Mouse (Mus musculus) CH12.LX (cell line): ENCODE measurements at regions not wholly inside any gene's neighbourhood (a gene's known extent, or its start where the extent isn't known, plus 50 kb on each side); places are given as distances from the start of the nearest gene placed in this dataset.

Experiments
- DNase-seq: peaks from one replicate; pipeline ENCODE4 v3.0.0-alpha.2; 2013; ENCODE audit errors: extremely low read depth
- H3K27ac ChIP-seq: 2 replicates; pipeline ENCODE4 v1.5.1; 2012; ENCODE audit warnings: low read depth, mild to moderate bottlenecking, control low read depth, moderate library complexity; ENCODE audit not compliant: insufficient read depth
- H3K27me3 ChIP-seq: replicated peaks from 2 replicates; pipeline ENCODE3; 2012; ENCODE audit warnings: inconsistent platforms
- H3K36me3 ChIP-seq, 2 experiments: replicated peaks in 1 of 2; 2 replicates each; pipeline versions ENCODE3 to v1.6.1; 2012; ENCODE audit warnings: inconsistent platforms in 1 of 2, low read length in 1 of 2, mild to moderate bottlenecking in 1 of 2, mixed read lengths in 1 of 2, moderate library complexity in 1 of 2; ENCODE audit not compliant: control insufficient read depth in 1 of 2, insufficient read depth in 1 of 2
- H3K4me1 ChIP-seq, 2 experiments: 2 replicates each; pipeline ENCODE4 v1.6.1; 2012; ENCODE audit warnings: inconsistent platforms in 1 of 2, moderate library complexity in 1 of 2; ENCODE audit not compliant: insufficient read depth in 2 of 2, control insufficient read depth in 1 of 2
- H3K4me2 ChIP-seq: 2 replicates; pipeline ENCODE4 v1.6.1; 2012; ENCODE audit warnings: low read depth, mild to moderate bottlenecking, control low read depth; ENCODE audit not compliant: poor library complexity, insufficient read depth, severe bottlenecking
- H3K4me3 ChIP-seq, 3 experiments: fragments of 150-350 bp in 1 of 3; sonication (generic) in 1 of 3; replicated peaks in 1 of 3; 2 replicates each; pipeline versions ENCODE3 to v1.5.1; 2011 to 2012; ENCODE audit warnings: low read depth in 2 of 3, low read length in 2 of 3, mild to moderate bottlenecking in 2 of 3, moderate library complexity in 2 of 3, control low read depth in 1 of 3, improper control_type of control experiment in 1 of 3, inconsistent platforms in 1 of 3, mixed read lengths in 1 of 3; ENCODE audit not compliant: poor library complexity in 1 of 3
- H3K79me2 ChIP-seq: replicated peaks from 2 replicates; pipeline ENCODE4 v1.6.1; 2012; ENCODE audit warnings: mild to moderate bottlenecking, moderate library complexity; ENCODE audit not compliant: control insufficient read depth, poor library complexity, insufficient read depth, severe bottlenecking; ENCODE audit errors: extremely low read depth
- H3K9ac ChIP-seq: 2 replicates; pipeline ENCODE4 v1.6.1; 2012; ENCODE audit warnings: low read depth, mild to moderate bottlenecking, control low read depth, moderate library complexity; ENCODE audit not compliant: insufficient read depth
- H3K9me3 ChIP-seq: replicated peaks from 2 replicates; pipeline ENCODE3; 2012; ENCODE audit warnings: low read length, inconsistent platforms, mixed read lengths
- E2F4 ChIP-seq: IDR thresholded peaks from 2 replicates; pipeline ENCODE4 v1.6.1; 2011; ENCODE audit warnings: low read depth, low read length, improper control_type of control experiment; ENCODE audit not compliant: insufficient replicate concordance
- ELF1 ChIP-seq: IDR thresholded peaks from 2 replicates; pipeline ENCODE4 v1.6.1; 2014; ENCODE audit warnings: low read depth, mild to moderate bottlenecking, inconsistent platforms, low read length, improper control_type of control experiment
- EP300 ChIP-seq: IDR thresholded peaks from 2 replicates; pipeline ENCODE4 v1.6.1; 2011; ENCODE audit warnings: low read length, improper control_type of control experiment
- ETS1 ChIP-seq: conservative IDR thresholded peaks from 2 replicates; pipeline ENCODE4 v1.6.1; 2012; ENCODE audit warnings: low read depth, mild to moderate bottlenecking, inconsistent platforms, low read length, improper control_type of control experiment, moderate library complexity
- JUN ChIP-seq: IDR thresholded peaks from 2 replicates; pipeline ENCODE4 v1.6.1; 2011; ENCODE audit warnings: low read depth, mild to moderate bottlenecking, low read length, improper control_type of control experiment, moderate library complexity; ENCODE audit not compliant: insufficient read depth
- KAT2A ChIP-seq: IDR thresholded peaks from 2 replicates; pipeline ENCODE4 v1.6.1; 2012; ENCODE audit warnings: low read length, improper control_type of control experiment, inconsistent platforms; ENCODE audit not compliant: insufficient replicate concordance
- MAFK ChIP-seq: IDR thresholded peaks from 2 replicates; pipeline ENCODE4 v1.6.1; 2011; ENCODE audit warnings: low read length, improper control_type of control experiment; ENCODE audit not compliant: insufficient replicate concordance
- MAZ ChIP-seq: IDR thresholded peaks from 2 replicates; pipeline ENCODE4 v1.6.1; 2012; ENCODE audit warnings: low read depth, mild to moderate bottlenecking, inconsistent platforms, low read length, improper control_type of control experiment, moderate library complexity
- MEF2A ChIP-seq: IDR thresholded peaks from 2 replicates; pipeline ENCODE4 v1.6.1; 2014; ENCODE audit warnings: low read depth, mild to moderate bottlenecking, inconsistent platforms, low read length, improper control_type of control experiment, borderline replicate concordance
- MXI1 ChIP-seq: IDR thresholded peaks from 2 replicates; pipeline ENCODE4 v1.6.1; 2011; ENCODE audit warnings: mild to moderate bottlenecking, low read depth, low read length, improper control_type of control experiment
- MYC ChIP-seq: IDR thresholded peaks from 2 replicates; pipeline ENCODE4 v1.6.1; 2011; ENCODE audit warnings: low read depth, mild to moderate bottlenecking, improper control_type of control experiment, low read length
- NELFE ChIP-seq: IDR thresholded peaks from 2 replicates; pipeline ENCODE4 v1.6.1; 2011; ENCODE audit warnings: low read depth, low read length, improper control_type of control experiment
- NRF1 ChIP-seq: IDR thresholded peaks from 2 replicates; pipeline ENCODE4 v1.6.1; 2014; ENCODE audit warnings: low read depth, mild to moderate bottlenecking, inconsistent platforms, low read length, improper control_type of control experiment, moderate library complexity
- PAX5 ChIP-seq: IDR thresholded peaks from 2 replicates; pipeline ENCODE4 v1.6.1; 2012; ENCODE audit warnings: low read length, inconsistent platforms, mixed read lengths
- POLR2AphosphoS2 ChIP-seq: IDR thresholded peaks from 2 replicates; pipeline ENCODE4 v1.6.1; 2011; ENCODE audit warnings: low read depth, low read length, improper control_type of control experiment
- RAD21 ChIP-seq: IDR thresholded peaks from 2 replicates; pipeline ENCODE4 v1.6.1; 2011; ENCODE audit warnings: low read depth, mild to moderate bottlenecking, low read length, improper control_type of control experiment, moderate library complexity
- RCOR1 ChIP-seq: conservative IDR thresholded peaks from 2 replicates; pipeline ENCODE4 v1.6.1; 2012; ENCODE audit warnings: low read depth, mild to moderate bottlenecking, inconsistent platforms, low read length, improper control_type of control experiment
- SIN3A ChIP-seq: IDR thresholded peaks from 2 replicates; pipeline ENCODE4 v1.6.1; 2012; ENCODE audit warnings: low read length, improper control_type of control experiment, inconsistent platforms
- SMC3 ChIP-seq: IDR thresholded peaks from 2 replicates; pipeline ENCODE4 v1.6.1; 2011; ENCODE audit warnings: low read depth, low read length, improper control_type of control experiment
- TCF12 ChIP-seq: IDR thresholded peaks from 2 replicates; pipeline ENCODE4 v1.6.1; 2014; ENCODE audit warnings: low read depth, mild to moderate bottlenecking, inconsistent platforms, low read length, improper control_type of control experiment
- USF2 ChIP-seq: conservative IDR thresholded peaks from 2 replicates; pipeline ENCODE4 v1.6.1; 2011; ENCODE audit warnings: low read depth, low read length, improper control_type of control experiment
- ZC3H11A ChIP-seq: IDR thresholded peaks from 2 replicates; pipeline ENCODE4 v1.6.1; 2012; ENCODE audit warnings: low read depth, mild to moderate bottlenecking, inconsistent platforms, low read length, improper control_type of control experiment
- ZMIZ1 ChIP-seq: IDR thresholded peaks from 2 replicates; pipeline ENCODE4 v1.6.1; 2012; ENCODE audit warnings: low read depth, mild to moderate bottlenecking, inconsistent platforms, low read length, improper control_type of control experiment
- dilution Hi-C: fragments of 300-500 bp; cut with MboI; formaldehyde crosslinking; loops from 2 replicates; pipeline ENCODE4 v1.14.3; 2020; ENCODE audit warnings: low sequenced_read_pairs; ENCODE audit not compliant: extremely low pct_unique_long_range_greater_than_20kb, extremely low pct_ligation_motif_present
- in situ Hi-C: fragments of 300-500 bp; cut with MboI; formaldehyde crosslinking; loops from 3 replicates; pipeline ENCODE4 v1.14.3; 2019; ENCODE audit warnings: low sequenced_read_pairs, low pct_ligation_motif_present, low pct_unique_long_range_greater_than_20kb, mixed read lengths

DNA sequence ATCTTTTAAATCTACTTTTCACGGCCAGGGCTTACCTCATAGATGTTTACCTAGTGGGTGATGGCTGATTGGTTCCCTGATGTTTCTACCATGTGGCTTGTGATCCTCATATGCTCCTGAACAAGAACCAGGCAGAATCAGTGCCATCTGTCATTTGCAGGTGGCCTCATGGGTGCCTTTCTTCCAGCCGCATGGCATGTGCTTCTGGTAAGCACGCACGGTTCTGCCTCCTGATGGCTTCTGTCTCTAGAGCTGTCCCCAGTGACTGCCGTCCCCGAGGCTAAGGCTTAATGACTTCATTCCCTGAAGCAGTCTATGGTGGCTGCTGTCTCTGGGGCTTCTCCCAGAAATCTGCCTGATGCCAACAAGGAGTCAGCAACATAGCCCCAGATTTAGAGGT, 117.3 kb upstream of the Kit start:
- dilution Hi-C loops = no loop called here
- H3K4me1 ChIP-seq = peaks cover 0 to 26% of the 10 kb centered on the region in 2 experiments; a peak in 2 of 4 replicates

DNA sequence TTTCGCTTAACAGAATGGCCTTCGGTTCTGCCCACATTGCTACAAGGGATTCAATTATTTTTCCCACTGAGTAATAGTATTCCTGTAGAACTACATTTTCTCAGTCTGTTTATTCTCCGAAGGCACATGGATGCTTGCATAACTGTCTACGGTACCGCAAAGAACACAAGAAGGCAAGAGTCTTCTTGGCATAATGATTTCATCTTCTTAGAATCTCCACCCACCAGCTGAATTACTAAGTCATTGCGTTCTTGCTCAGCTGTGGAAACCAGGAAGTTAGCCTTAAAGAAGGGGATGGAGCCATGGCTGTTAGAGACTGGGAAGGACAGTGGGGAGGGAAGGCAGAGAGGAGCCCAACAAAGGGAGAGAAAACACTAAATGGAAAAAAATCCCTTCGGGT, 116.4 kb upstream of the Kit start:
- no peak for TF ChIP-seq NRF1
- no peak for TF ChIP-seq RAD21
- TF ChIP-seq ELF1 = no peak
- TF ChIP-seq RCOR1 = no peak
- no peak for TF ChIP-seq ETS1
- TF ChIP-seq KAT2A = no peak
- no peak for TF ChIP-seq JUN
- no peak for TF ChIP-seq NELFE
- TF ChIP-seq SIN3A = no peak
- no peak for TF ChIP-seq EP300
- no peak for TF ChIP-seq MEF2A
- TF ChIP-seq MAZ = no peak
- no peak for TF ChIP-seq TCF12
- no peak for TF ChIP-seq USF2
- TF ChIP-seq SMC3 = no peak
- no peak for TF ChIP-seq PAX5
- TF ChIP-seq, all 38 proteins: peak for 0
- dilution Hi-C loops (no loop called here), in situ Hi-C loops (no loop called here)
- DNase-seq = no peak
- Histone ChIP-seq H3K9ac (no peak overlapping the region), H3K4me2 (no peak overlapping the region), H3K36me3 (no peaks in the 10 kb centered on the region), H3K27ac (no peak overlapping the region), H3K4me1 (peaks cover 0 to 26% of the 10 kb centered on the region in 2 experiments; a peak in 2 of 4 replicates), H3K27me3 (no peaks in the 10 kb centered on the region), H3K79me2 (no peaks in the 10 kb centered on the region), H3K9me3 (no peaks in the 10 kb centered on the region), H3K4me3 (no peak overlapping the region)

More for the DNA sequence above, 117.3 kb upstream of the Kit start:
- Histone ChIP-seq H3K27me3 (no peaks in the 10 kb centered on the region), H3K9ac (no peak overlapping the region), H3K79me2 (no peaks in the 10 kb centered on the region), H3K9me3 (no peaks in the 10 kb centered on the region), H3K36me3 (no peaks in the 10 kb centered on the region), H3K27ac (no peak overlapping the region), H3K4me2 (no peak overlapping the region), H3K4me3 (no peak overlapping the region)
- TF ChIP-seq MXI1 (no peak), RCOR1 (no peak), MAZ (no peak), MYC (no peak), JUN (no peak), E2F4 (no peak), PAX5 (no peak), MAFK (no peak), NRF1 (no peak), SMC3 (no peak), ZC3H11A (no peak), ZMIZ1 (no peak), EP300 (no peak), NELFE (no peak), POLR2AphosphoS2 (no peak)
- in situ Hi-C loops = no loop called here
- no peak for DNase-seq
